Mouse (Mus musculus): ENCODE measurements around the gene Mical3. TPM values are rescaled to one million over a fixed set of nuclear protein-coding genes. Genes with fewer than 3 reads are reported as not detected.

The Mical3 gene
- total RNA-seq, 2 experiments from 2014 or later, result 61.6 to 65.3 TPM

DNA sequence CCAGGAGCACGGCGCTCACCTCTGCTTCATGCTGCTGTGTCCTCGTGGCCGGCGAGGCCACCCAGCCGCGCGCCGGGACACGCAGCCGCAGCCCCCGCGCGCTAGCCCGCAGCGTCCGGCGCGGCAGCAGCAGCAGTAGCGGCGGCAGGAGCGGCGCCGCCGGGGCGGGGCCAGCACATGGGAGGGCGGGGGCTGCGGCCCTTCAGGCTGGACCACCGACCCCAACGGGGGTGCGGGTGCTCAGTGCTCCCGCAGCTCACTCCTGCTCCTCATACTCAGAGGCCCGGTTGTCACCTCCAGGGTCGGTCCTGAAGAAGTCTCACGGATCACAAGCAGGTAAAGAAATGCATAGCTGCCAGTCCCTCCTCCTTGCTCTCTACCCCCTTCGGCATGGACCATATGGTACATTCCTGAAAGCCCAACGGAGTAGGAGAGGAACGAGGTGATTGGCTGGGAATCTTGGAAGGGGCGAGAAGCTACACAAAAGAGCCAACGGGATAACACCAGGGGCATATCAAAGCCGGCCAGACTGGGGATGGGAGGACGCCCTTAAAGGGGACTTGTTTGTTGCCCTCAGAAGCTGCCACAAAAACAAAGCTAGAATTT lies 20.7 kb downstream of the Mical3 start:
- DNase-seq, result peak; percentile 90

DNA sequence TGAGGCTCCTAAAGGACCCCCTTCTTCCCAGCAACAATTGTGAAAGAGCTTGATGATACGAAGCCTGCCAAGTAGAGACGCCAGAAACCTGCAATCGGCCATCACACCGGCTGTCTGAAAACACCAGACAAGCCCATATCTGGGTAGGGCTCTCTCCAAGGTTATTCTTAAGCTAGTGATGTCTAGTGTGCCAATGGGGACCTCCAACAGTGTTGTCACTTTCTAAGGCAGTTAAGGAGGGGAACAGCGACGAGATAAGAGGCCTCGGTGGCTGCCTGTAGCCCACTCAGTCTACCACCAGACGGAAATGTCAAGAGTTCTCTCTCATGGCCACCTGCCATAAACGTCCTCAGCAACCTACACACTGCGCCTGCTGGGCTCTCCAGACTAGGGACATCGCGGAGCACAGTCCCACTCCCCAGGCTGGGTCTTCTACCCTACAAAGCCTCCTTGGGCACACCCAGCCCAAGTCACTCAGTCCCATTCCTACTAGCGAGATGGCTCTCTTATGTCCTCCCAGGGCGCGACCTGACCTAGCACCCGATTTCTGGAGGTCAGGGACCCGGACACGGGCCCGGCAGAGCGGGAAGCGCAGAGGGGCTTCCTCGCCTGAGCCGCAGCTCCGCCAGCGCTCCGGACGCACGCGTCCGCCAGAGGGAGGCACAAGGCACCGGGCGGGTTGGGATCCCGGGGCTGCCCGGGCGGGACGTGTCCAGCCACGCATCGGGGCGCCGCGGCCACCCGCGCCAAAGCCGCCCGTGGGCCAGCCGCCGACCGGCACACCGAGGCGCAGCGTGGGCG lies 21.4 kb downstream of the Mical3 start:
- DNase-seq, result no peak

DNA sequence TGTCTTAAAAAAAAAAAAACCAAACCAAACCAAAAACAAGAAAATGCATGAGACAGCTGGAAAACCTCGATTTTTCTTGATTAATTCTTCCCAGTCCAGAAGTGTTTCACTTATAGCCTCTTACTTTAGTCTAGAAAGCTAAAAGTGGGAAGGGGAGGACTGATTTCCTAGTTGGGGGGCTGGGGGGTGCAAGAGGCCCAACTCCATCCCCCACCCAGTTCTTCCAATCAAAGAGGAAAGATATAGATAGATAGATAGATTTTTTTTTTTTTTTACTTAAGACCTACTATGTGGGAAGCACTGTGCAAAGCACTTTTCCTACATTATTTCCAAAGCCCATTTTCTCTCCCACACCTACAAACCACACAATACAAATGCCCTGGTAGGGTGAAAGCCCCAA lies 22.7 kb downstream of the Mical3 start:
- no peak for DNase-seq

DNA sequence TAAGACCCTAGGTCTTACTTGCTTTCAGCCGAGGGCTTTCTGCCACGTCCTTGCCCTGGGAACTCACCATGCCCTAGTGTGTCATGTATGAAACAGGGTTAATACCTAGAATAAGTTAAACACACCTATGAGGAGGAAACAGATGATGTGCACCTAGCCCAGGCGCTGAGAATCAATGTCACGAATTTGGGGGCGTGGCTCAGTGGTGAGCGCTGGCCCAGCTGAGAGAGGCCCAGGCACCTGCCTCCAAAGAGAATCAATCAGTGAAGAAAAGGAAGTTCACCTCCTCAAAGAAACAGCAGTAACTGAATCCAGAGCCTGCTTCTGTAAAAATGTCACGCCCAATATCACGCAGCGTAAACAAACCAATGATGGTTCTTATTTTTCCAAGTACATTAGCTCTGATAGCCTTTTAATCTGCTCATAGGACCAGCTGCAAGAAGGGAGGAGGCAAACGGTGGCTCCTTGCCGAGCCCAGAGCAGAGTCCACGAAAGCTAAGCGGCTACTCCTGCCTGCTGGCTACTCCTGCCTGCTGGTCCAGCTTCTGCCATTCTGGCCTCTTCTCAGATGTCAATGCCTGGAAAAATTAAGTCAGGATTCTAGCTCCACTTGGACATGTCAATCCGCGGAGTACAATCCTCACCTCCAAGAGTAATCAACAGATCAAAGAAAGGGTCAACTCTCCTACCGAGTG lies 23.9 kb downstream of the Mical3 start:
- peak; percentile 67 for DNase-seq

DNA sequence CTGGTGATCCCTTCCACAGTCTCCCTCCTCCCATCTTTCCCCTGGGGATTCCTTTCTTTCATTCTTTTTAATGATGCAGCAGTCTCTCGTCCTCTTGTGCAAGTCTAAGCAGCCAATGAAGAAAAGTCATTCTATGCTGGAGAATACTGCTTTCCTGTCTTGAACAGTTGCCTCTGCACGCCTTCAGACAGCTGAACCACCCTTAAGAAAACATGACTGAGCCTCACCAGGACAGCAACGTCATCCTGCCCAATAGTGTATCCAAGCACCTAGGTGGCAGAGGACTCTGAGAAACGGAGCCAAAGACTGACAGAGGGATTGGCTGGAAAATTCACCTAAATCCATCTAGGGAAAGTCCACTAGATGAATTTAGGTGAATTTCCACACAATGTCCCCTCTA lies 25.1 kb downstream of the Mical3 start:
- no peak for DNase-seq

DNA sequence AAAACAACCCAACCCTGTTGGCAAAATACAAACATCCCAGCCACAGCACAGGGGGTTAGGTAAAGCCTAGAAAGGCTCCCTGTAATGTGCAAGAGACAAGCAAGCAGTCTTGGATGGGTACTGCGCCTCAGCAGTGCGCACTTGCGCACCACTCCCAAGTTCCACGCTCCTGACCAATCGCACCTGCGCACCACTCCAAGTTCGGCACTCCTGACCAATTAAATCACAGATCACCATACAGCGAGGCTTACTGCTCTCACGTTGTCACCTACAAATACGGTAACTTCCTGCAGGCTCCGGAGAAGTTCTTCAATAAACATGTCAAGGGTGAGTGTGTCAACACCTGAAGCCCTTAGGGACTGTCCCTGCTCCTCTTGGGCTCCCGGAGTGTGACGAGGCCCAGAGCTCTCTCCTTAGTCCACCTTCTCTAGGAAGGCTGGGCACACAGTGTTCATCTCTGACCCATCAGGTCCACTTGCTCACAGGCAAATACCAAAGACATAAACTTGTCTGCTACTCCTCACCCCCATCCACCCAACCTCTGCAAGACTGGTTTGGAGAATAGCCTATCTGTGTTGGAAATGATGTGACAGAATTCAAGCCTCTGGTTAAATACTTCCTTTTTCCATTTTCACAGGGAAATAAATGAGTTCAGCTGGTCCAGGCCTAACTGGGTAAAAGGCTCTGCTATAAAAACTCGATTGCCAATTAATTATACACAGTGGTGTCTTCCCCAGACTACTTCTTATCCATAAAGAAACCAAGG lies 27.2 kb downstream of the Mical3 start:
- no peak for DNase-seq

DNA sequence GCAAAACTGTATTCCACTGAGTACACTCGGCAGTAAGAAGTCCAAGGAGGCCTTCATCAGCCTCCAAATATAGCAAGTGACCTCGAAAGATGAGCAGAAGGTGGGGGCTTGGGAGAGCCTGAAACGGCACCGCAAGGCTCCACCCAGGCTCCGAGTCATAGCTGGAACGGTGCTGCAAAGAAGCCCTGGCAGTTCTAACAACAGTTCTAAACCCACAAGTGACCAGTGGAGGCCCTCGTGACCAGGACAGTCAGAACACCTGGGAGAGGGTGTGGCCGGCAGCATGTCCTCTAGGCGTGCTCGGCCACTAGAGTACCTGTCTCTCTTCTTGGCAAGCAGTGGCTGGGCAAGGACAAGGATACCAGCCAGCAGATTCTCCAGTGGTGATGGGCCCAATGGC lies 27.9 kb downstream of the Mical3 start:
- DNase-seq, result peak; percentile 66

DNA sequence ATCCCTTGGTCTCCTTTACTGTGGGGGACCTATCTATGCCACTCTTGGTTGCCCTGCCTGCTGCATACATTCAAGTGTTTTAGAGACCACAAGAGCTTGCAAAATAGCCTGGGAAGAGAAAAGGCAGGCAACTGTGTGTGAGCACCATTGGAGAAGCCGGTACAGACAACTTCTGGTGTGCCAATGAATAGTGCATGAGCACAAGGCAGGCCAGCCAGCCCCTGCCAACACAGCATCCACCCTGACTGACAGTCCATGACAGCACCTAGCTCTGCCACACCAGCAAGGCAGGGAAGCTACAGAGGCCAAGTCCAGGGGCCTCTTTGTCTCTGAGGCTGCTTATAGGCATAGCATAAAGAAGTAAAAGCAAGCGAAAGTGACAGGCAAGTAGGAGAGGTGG lies 28.7 kb downstream of the Mical3 start:
- no peak for DNase-seq

DNA sequence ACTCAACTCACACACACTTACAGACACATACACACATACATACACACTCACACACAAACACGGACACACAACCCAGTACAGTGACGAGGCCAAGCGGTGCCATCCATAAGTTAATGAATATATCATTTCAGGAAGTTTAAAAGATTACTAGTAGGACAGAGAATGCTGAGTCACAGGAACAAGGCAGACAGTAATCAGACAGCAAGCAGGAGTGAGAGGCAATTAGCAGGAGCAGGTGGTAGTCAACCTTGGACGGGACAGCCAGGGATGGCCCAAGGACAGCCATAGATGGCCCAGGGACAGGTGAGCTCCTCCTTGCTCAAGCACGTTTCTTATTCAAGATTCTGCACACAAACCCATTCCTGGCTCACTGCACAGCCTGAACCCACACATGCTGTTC lies 29.6 kb downstream of the Mical3 start:
- DNase-seq, result no peak

DNA sequence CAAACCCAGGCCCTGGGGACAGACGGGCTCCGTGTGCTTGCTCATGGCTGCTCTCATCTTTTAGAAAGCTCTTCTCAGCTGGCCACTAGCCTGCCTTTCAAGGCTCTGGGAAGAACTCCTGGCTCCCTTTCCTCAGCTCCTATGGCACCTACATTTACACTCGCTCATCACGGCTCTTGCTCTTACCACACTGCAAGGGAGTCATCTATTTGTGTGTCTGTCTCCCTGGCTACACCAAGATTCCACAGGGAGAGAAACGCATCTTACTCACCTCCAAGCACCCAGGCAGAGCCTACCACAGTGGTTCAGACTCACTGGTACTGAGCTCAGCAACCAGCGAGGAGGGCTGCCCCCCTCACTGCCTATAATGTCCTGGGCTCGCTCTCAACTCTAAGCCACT lies 31.0 kb downstream of the Mical3 start:
- DNase-seq, result no peak

DNA sequence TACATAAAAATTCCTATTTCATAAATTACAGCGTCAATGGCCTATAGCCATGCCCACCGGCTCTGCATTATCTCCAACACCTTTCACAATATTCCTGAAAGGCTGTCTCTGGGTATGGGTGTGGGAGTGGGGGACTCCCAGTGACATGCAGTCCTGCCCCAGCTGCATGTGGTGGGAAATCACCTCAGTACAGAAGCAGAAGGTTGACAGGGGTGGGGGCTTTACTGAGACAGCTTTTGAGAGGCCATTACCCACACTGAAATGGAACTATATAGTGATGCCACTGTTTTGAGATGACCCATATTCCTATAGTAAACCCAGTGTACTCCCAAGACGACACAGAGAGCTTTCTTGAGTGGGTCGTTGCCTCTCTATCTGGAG lies 31.6 kb downstream of the Mical3 start:
- DNase-seq, result no peak

DNA sequence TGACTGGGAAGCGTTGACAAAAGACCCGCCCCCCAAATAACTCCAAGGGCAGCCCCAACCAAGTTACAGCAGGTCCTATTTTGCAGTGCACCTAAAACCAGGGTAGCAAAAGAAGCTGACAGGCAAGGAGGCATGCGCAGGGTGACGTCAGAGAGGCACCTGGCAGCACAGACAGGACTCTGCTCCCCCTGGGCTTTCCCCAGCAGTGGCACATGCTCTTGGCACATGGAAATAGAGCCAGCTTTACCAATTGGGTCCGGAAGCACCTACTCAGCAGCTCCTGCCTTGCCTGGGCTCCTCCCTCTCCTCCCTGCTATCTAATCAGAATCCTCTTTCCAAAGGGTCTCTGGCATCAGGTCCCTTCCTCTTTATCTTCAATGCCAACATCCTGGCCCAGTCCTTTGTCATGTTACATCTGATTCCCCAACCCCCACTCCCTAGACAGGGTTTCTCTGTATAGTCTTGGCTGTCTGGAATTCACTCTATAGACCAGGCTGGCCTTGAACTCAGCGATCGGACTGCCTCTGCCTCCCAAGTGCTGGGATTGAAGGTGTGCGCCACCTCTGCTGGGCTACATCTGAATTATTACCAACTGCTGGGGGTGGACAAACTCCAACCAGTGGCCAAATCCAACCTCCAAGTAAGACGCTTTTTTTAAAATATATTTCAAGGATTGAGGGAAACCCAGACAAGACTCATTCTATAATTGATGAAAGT lies 32.1 kb downstream of the Mical3 start:
- no peak for DNase-seq

DNA sequence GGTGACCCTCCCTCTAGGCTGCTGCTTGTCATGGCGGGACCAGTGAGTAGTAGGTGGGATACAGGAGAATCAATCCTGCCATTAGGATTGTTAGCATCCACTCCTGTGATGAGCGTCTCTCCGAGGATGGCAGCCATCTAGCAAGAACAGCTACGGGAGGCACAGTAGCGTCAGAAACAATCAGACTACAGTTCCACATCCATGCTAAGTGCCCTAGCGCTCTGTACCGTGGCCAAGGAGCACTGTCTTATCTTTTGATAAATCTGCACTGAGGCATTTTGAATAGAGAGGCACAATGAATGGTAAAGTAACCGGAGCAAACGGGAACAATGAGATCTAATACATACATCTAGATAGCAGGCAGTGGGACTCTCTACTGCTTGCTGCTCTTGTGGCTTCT lies 32.7 kb downstream of the Mical3 start:
- no peak for DNase-seq

DNA sequence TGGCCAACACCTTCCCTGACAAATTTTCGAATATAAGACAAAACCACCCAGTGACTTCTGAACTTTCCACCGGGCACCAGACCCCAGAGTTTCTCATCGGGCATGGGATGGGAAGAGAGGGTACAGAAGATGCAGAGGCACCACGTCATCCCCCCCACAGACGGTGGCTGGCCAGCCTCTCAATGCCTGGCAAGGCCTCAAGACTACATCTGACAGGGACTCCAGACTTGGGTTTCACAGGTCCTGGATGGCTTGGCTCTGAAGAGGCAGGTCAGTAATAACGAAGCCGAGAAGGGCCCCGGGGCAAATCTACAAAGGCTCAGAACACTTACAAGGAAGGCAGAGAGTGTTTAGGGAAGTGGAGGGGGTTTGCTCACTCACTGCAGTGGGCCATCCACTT lies 33.9 kb downstream of the Mical3 start:
- no peak for DNase-seq

DNA sequence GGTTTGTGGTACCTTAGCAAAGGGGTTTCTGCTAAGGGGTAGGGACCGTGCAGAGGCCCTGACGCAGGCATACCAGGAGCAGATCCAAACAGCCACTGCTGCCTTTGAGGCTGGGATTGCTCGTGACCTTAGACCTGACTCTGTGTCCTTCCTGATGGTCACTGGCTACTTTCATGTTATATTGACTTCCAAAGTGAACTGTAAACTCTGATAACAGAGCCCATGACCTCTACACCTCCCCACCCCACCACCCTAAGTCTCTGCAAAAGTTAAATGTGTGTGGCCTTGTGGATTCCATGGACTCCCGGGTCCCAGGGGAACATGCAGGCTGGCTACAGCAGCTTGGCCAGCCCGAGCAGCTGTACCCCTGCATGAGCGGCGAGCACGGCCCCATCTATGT lies 34.4 kb downstream of the Mical3 start:
- no peak for DNase-seq

DNA sequence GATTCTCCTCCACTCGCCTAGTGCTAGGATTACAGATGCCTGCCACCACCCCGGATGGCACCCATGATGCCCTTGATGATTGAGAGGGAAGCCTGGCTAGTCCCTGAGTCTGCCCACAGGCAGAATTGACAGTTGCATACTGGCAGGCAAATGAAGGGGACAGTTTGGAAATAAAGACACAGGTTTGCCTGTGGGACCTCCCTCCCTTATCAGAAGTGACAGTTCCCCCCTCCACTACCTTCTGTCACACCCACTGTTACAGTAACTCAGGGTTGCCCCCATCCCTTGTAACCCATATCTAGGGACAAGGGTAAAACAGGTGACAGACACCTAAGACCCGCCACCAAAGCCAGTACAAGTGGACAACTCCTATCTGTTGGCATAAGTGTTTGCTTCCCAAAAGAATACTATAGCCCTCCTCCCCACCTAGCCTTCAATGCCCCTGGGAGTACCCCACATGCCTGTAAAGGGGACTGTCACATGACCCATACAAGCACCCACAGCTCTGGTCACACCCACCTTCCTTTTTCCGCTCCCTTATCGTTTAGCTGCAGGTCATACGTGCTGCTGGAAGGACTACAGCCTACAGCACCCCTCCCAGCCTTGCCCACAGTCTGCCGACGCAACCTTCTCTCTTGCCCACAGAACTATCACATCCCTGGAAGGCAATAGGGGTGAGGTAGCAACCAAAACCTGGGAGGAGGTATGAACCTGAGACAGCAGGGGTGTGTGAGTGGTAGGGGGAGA lies 37.0 kb downstream of the Mical3 start:
- no peak for DNase-seq

DNA sequence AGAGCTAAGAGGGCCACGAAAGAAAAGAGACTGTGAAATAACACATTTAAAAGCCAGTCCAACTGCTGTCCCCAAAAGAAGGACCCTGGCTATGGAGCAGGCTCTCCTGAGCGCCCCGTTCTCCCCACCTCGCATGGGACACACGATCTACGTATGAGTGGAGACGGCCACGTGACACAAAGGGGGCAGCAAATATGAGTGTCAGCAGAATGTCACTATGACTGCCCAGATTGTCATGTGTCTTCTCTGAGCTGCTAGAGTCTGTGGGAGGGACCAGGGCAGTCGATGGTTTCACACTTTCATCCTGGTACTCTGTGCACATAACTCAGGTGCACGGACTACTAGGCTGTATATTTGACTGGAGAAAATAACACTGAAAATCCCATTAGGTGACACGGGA lies 40.0 kb downstream of the Mical3 start:
- no peak for DNase-seq

DNA sequence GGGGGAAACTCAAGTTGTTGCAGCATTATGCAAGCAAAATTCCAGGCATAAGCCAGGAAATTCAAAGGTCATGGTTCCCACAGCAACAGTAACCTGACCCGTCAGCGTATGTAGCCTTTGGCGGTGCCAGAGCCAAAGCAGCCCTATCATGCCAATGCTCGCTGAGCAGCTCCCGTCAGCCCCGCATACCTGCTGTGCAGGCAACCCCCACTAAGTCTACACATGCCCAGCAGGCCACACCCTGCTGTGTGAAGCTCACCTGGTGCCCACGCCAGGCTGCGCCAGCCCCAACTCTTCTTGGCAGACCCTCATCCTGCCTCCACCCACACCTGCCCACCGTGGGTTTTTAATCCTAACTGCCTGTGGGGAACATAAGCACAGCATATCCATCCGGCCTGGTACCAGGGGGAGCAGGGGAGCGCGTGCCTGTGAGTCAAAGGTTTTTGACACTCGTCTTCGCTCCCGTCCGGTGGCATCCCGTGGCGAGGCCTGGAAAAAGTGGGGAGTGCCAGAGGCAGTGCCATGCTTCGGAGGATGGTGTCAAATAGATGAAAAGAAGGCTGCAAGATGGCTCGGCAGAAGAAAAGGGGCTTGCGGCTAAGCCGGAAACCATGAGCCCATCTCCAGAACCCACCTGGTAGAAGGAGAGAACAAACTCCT lies 43.1 kb downstream of the Mical3 start:
- peak; percentile 71 for DNase-seq

DNA sequence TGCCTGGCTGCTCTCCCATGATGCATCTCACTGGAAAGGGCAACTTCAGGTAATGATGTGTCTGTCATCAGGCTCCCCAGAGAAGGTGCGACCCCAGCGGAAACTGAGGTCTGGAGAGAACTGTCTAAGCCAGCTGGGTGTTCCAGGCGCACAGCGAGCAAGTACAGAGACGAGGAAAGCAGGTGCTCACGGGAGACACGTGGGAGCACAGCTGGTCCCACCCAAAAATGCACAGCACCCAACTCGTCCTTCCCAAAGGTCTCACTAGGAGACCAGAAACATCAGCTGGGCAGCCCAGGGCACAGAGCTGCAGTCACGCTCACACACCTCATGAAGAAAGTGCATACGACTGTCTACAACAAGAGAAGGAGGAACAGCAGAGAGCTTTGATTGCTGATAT lies 43.7 kb downstream of the Mical3 start:
- no peak for DNase-seq

DNA sequence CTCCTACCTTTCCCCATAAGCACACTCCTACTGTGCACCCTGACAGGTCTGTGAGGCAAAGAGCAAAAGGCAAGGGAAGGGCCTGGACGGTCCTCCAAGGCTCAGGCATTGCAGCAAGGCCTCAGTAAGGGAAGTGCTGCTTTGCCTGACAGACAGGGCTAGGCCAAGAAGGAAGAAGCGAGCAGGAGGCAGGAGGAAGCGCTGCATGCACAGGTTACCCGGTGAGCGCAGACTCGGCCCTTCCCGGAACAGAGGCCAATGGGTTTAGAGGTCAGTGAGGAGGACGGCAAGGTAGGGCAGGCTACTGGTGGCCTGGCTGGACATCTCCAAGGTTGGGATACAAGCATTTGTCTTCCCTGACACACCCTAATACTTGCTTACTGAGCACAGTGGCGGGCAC lies 44.6 kb downstream of the Mical3 start:
- no peak for DNase-seq

DNA sequence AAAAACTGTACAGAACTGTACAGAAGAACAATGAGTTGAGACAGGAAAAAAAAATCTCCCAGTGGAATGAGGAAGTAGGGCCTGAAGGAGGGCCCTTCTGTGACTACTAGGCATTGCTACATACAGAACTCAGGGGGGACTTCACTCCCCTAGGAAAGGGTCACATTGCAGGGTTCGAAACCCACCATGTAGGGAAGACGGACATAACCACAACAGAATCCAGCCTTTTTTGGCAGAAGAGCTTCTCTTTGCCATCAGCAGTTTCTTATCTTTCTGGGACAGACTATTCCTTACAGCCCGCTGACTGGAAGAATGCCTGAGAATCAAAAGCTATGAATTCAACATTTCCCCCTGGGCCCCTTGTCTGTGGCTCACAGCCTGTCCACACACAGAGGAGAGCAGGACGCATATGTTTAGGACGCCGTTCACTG lies 46.7 kb downstream of the Mical3 start:
- no peak for DNase-seq
